Mouse (Mus musculus) hindbrain, embryonic 10.5 days (tissue): Measurements from ENCODE around the gene Ppp3r1. TPM values are rescaled to one million over a fixed set of nuclear protein-coding genes. Genes with fewer than 3 reads are reported as not detected.
"Not testable (repeated sequence)": the region's sequence is repeated elsewhere in the genome, so short reads cannot be mapped to it uniquely, and the experiment has no call there.

ENCODE experiments used
- DNase-seq: peaks from one replicate; pipeline ENCODE4 v3.0.0-alpha.2; 2017; ENCODE audit warnings: low spot score
- H3K27ac ChIP-seq: fragments of 300-500 bp; sonication (generic); 2 replicates; pipeline ENCODE4 v1.5.1; 2016; ENCODE audit warnings: mild to moderate bottlenecking, moderate library complexity
- H3K27me3 ChIP-seq: fragments of 300-500 bp; sonication (generic); 2 replicates; pipeline ENCODE4 v1.6.1; 2016; ENCODE audit warnings: mild to moderate bottlenecking; ENCODE audit not compliant: poor library complexity, insufficient read depth, severe bottlenecking
- H3K36me3 ChIP-seq: fragments of 300-500 bp; sonication (generic); 2 replicates; pipeline ENCODE4 v1.6.1; 2016; ENCODE audit warnings: mild to moderate bottlenecking, moderate library complexity
- H3K4me1 ChIP-seq: fragments of 300-500 bp; sonication (generic); replicated peaks from 2 replicates; pipeline ENCODE4 v1.6.1; 2016; ENCODE audit warnings: mild to moderate bottlenecking
- H3K4me3 ChIP-seq: fragments of 300-500 bp; sonication (generic); 2 replicates; pipeline ENCODE4 v1.5.1; 2016; ENCODE audit warnings: mild to moderate bottlenecking, moderate library complexity
- H3K9me3 ChIP-seq: fragments of 300-500 bp; sonication (generic); 2 replicates; pipeline ENCODE4 v1.6.1; 2016; ENCODE audit warnings: mild to moderate bottlenecking, moderate library complexity
- WGBS: fragments of 180-500 bp; shearing (Covaris S2); methylation state at CpG from one replicate; pipeline ENCODE4 v1.1.7; 2016; 5-methylcytosine and 5-hydroxymethylcytosine counted together
- polyA plus RNA-seq: library from polyadenylated mRNA; unstranded; fragments of >200 nt; fragmentation: Nextera tagmentation; extraction: Ambion mirVana; gene quantifications from 2 replicates; pipeline ENCODE4 v1.2.1, GENCODE M21; 2016

The Ppp3r1 gene
- polyA plus RNA-seq, 1 experiment from 2014 or later, result 78.9 TPM

DNA sequence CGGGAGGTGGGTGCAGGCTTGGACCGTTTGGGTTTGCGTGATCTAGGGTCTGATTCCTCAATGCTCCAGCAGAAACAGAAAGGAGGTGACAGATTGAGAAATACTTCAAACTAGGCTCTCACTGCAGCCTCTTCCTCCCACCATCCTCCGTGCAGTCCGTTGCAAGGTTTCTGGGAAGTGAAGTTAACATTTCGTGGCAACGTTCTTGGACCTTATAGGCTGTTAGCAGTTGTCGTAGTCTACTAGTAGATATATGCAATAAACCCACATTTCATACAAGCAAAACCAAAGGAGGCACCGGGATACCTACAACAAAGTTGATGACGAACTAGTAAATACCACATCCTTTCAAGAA, 53.1 kb downstream of the Ppp3r1 start:
- 2% methylated on average over 10 of the region's 10 CpGs for WGBS
- peak overlapping the region; percentile 97 for H3K27ac ChIP-seq
- no peak for DNase-seq
- no peaks in the 10 kb centered on the region for H3K27me3 ChIP-seq
- H3K4me1 ChIP-seq, result peaks cover 20% of the 10 kb centered on the region
- H3K36me3 ChIP-seq, result peaks cover 24% of the 10 kb centered on the region
- H3K4me3 ChIP-seq, result peak overlapping the region; percentile 80
- no peaks in the 10 kb centered on the region for H3K9me3 ChIP-seq

DNA sequence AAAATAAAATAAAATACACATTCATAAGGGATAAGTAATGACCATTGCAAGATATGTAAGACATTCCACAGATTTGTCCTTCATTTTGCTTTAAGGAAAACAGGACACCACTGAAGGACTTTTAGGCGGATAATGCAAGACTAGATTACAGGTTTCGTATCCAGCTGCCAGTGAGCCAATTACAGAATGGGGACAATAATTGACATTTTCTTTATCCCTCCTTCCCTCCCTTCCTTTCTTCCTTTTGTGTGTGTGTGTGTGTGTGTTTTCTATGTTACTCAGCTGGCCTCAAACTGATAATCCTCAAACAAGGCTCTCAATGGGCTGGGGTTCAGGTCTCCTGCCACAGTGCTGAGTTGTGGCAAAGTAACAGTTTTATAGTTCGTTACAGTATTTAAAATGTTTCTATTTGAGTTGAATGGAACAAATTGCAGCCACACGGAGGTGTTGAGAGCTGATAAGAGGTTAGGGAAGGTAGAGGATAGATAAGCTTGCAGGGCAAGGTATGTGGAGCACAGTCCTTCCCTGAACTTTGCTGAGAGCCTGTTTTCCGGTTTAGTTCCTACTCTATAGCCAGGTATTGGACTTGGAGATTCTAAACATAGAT, 53.9 kb downstream of the Ppp3r1 start:
- Histone ChIP-seq H3K27me3 (no peaks in the 10 kb centered on the region), H3K36me3 (peaks cover 16% of the 10 kb centered on the region), H3K27ac (no peak overlapping the region), H3K4me1 (peaks cover 20% of the 10 kb centered on the region), H3K4me3 (peak overlapping the region; percentile 80; the same call in 1 of the 2 replicates), H3K9me3 (no peaks in the 10 kb centered on the region)
- DNase-seq, result no peak
- 82% methylated on average over 5 of the region's 5 CpGs for WGBS

DNA sequence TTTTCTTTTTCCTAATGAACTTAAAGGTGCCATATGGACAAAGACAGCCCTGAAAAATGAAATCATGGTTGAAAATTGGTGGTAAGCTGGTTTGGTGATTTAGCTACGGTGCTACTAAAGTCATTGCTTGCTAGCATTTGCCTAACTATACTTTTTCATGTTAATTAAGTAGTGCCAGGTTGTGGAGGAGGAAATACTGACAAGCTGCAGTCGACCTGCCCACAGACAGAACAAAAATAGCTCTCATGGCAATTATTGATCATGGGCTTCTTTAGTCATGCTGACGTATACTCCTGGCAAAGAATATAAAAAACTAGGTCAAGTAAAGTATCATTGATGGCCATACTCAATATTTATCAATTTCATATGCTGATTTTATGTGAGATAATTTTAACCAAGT, 56.4 kb downstream of the Ppp3r1 start:
- Histone ChIP-seq H3K9me3 (no peaks in the 10 kb centered on the region), H3K4me1 (peaks cover 15% of the 10 kb centered on the region), H3K27ac (no peak overlapping the region), H3K36me3 (0 out of 2 replicates have a peak, but pooled peaks cover 1% of the 10 kb centered on the region), H3K27me3 (no peaks in the 10 kb centered on the region), H3K4me3 (no peak overlapping the region)
- 89% methylated on average over 3 of the region's 3 CpGs for WGBS
- no peak for DNase-seq

DNA sequence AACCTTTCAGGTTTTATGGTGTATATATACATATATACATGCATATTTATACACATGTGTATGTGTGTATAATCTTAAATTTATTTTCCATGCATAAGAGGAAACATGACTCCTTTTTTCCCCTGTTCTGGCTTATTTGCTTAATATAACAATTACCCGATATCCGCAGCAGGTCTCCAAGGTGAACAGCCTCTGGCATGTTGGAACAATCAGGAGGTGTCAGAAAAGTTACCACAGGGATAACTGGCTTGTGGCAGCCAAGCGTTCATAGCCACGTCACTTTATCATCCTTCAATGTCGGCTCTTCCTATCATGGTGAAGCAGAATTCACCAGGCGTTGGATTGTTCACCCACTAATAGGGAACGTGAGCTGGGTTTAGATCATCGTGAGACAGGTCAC, 62.1 kb downstream of the Ppp3r1 start:
- DNase-seq, result no peak
- 97% methylated on average over 8 of the region's 8 CpGs for WGBS
- Histone ChIP-seq H3K36me3 (peaks cover 34% of the 10 kb centered on the region), H3K9me3 (no peaks in the 10 kb centered on the region), H3K27ac (no peak overlapping the region), H3K4me3 (no peak overlapping the region), H3K4me1 (no peaks in the 10 kb centered on the region), H3K27me3 (no peaks in the 10 kb centered on the region)

DNA sequence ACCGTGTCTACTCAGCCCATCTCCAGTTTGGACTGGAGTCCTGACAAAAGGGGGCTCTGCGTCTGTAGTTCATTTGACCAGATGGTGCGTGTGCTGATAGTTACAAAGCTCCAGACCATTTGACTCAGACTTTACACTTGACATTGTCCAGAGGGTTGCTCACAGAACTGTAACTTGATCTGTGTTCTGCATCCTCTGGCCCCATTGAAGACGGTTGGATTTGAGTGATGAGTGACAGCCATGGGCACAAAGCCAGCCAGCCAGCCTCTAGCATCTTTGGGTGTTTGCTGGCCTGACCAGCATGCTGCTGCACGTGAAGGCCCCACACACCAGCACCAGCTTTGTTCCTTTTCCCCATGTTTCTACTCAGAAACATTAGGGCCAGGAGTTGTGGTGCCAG, 73.7 kb downstream of the Ppp3r1 start:
- Histone ChIP-seq H3K36me3 (peaks cover 53% of the 10 kb centered on the region), H3K4me1 (no peaks in the 10 kb centered on the region), H3K27ac (no peak overlapping the region), H3K4me3 (no peak overlapping the region), H3K9me3 (no peaks in the 10 kb centered on the region), H3K27me3 (no peaks in the 10 kb centered on the region)
- DNase-seq, result no peak
- 90% methylated on average over 5 of the region's 5 CpGs for WGBS

DNA sequence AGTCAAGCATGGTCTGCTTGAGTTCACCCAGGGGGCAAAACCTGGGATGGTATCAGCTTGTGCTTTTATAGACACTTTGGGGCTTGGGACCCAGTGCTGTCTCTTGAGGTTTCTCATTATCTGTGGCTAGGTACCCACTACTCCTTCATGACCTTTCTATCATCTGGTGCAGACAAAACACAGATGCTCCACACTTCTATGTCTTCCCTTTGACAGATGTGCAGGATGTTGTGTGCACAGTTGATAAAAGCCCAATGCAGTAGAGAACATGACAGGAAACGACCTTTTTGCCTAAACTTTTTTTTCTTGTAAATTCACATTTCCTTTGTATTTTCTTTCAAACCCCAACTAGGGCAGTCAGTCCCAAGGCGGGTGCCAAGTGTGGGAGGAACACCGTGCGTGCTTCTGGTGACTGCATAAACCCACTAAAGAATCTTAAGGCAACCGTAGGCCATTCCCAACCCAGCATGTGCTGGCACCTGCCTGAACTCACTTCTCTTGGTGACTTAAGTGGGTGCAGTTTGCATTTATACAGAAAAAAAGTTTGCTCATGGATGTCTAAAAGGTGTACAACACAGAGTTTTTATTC, 77.5 kb downstream of the Ppp3r1 start:
- H3K4me1 ChIP-seq, result no peaks in the 10 kb centered on the region
- DNase-seq, result no peak
- peaks cover 30% of the 10 kb centered on the region for H3K36me3 ChIP-seq
- H3K4me3 ChIP-seq, result no peak overlapping the region
- 85% methylated on average over 5 of the region's 5 CpGs for WGBS
- H3K9me3 ChIP-seq, result no peaks in the 10 kb centered on the region
- no peaks in the 10 kb centered on the region for H3K27me3 ChIP-seq
- no peak overlapping the region for H3K27ac ChIP-seq

DNA sequence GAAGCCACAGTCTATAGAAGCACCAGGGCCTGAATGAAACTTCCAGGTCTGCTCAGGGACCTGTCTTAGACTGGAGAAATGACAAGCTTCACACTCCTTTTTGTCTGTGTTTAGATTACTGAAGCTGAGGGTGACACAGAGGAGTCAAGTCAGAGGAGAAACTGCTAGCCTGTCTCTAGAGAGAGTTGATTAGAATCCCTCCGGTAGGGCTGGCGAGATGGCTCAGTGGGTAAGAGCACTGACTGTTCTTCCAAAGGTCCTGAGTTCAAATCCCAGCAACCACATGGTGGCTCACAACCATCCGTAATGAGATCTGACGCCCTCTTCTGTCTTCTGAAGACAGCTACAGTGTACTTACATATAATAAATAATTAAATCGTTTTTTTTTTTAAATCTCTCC, 79.5 kb downstream of the Ppp3r1 start:
- not testable (repeated sequence) for H3K27me3 ChIP-seq, H3K27ac ChIP-seq, DNase-seq, H3K9me3 ChIP-seq, H3K4me1 ChIP-seq, H3K4me3 ChIP-seq
- 93% methylated on average over 5 of the region's 5 CpGs for WGBS
- peaks cover 17% of the 10 kb centered on the region for H3K36me3 ChIP-seq

DNA sequence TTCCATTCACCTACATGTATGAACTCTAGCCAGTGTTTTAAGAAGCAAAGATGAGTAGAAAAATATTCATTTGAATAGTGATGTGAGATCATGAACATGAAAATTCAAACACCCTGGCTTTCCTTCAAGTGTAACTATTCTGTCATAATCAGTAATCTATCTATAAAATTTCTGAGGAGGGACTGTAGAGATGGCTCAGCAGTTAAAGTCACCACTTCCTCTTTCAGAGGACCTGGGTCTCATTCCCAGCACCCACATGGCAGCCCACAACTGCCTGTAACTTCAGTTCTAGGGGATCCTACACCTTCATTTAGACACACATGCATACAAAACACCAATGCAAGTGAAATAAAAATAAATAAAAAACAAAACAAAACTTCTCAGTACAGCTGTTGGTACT, 89.7 kb downstream of the Ppp3r1 start:
- Histone ChIP-seq H3K9me3 (no peaks in the 10 kb centered on the region), H3K27ac (no peak overlapping the region), H3K4me3 (no peak overlapping the region), H3K36me3 (no peaks in the 10 kb centered on the region), H3K4me1 (no peaks in the 10 kb centered on the region), H3K27me3 (no peaks in the 10 kb centered on the region)
- DNase-seq, result no peak

Other genes with a start within 250 kb of the Ppp3r1 start
- gene Fbxo48, start 207.9 kb upstream of the Ppp3r1 start, polyA plus RNA-seq, result 1.2 and 1.6 TPM in 2 replicates
- gene Cnrip1, start 107.7 kb upstream of the Ppp3r1 start, polyA plus RNA-seq, result 17.5 and 22.5 TPM in 2 replicates
- gene Plek, start 106.9 kb upstream of the Ppp3r1 start, polyA plus RNA-seq, result 4.7 and 4.9 TPM in 2 replicates
- gene Wdr92, start 22.8 kb downstream of the Ppp3r1 start, polyA plus RNA-seq, result 25.8 and 31.0 TPM in 2 replicates
- 89.5 and 109 TPM in 2 replicates for gene Pno1, start 52.3 kb downstream of the Ppp3r1 start, polyA plus RNA-seq
- 102 and 103 TPM in 2 replicates for gene C1d, start 98.3 kb downstream of the Ppp3r1 start, polyA plus RNA-seq